Mouse (Mus musculus) CD8-positive naive resting alpha-beta T cell, adult 2 months (primary cell): ENCODE measurements around the gene Atp11c.

Experiments
- DNase-seq, 2 experiments: peaks; one replicate each; pipeline ENCODE4 v3.0.0; 2022; ENCODE audit warnings: low read depth in 2 of 2, low spot score in 2 of 2

Atp11c gene

GRCm38 (mm10) chrX:60592598-60592997 lies at the start of gene Atp11c:
TSS of gene Atp11c (minus strand) at chrX:60592698.
- DNase-seq, result no peak

GRCm38 (mm10) chrX:60609202-60609601 lies 16.7 kb upstream of the Atp11c start:
- DNase-seq, result no peak

- no peak for DNase-seq
Measured at GRCm38 (mm10) chrX:60570539-60570938, 22.0 kb downstream of the Atp11c start.

- DNase-seq, result no peak
Measured at GRCm38 (mm10) chrX:60569047-60569446, 23.5 kb downstream of the Atp11c start.

GRCm38 (mm10) chrX:60555242-60555641 lies 37.3 kb downstream of the Atp11c start:
- no peak for DNase-seq

GRCm38 (mm10) chrX:60547444-60548304 lies 44.8 kb downstream of the Atp11c start:
- DNase-seq, result no peak

GRCm38 (mm10) chrX:60547098-60547443 lies 45.4 kb downstream of the Atp11c start:
- DNase-seq, result no peak

- no peak for DNase-seq
Measured at GRCm38 (mm10) chrX:60545906-60546305, 46.6 kb downstream of the Atp11c start.

GRCm38 (mm10) chrX:60545444-60545843 lies 47.1 kb downstream of the Atp11c start:
- DNase-seq, result no peak

- DNase-seq, result no peak
Measured at GRCm38 (mm10) chrX:60544098-60544497, 48.4 kb downstream of the Atp11c start.

- no peak for DNase-seq
Measured at GRCm38 (mm10) chrX:60542901-60543300, 49.6 kb downstream of the Atp11c start.

GRCm38 (mm10) chrX:60539149-60539548 lies 53.3 kb downstream of the Atp11c start, which contains the start of gene Gm7073:
TSS of gene Gm7073 (minus strand) at chrX:60539249.
- DNase-seq, result no peak

- no peak for DNase-seq
Measured at GRCm38 (mm10) chrX:60503995-60504394, 88.5 kb downstream of the Atp11c start.

- DNase-seq, result no peak
Measured at GRCm38 (mm10) chrX:60497750-60498149, 94.7 kb downstream of the Atp11c start.

- no peak for DNase-seq
Measured at GRCm38 (mm10) chrX:60495308-60495707, 97.2 kb downstream of the Atp11c start.

GRCm38 (mm10) chrX:60463786-60464185 lies 128.7 kb downstream of the Atp11c start:
- DNase-seq, result no peak

- DNase-seq, result no peak
Measured at GRCm38 (mm10) chrX:60414563-60415111, 177.9 kb downstream of the Atp11c start.

GRCm38 (mm10) chrX:60405681-60406080 lies 186.8 kb downstream of the Atp11c start:
- no peak for DNase-seq

- peak; percentile 77 to 86 for DNase-seq
Measured at GRCm38 (mm10) chrX:60404668-60405044, 187.8 kb downstream of the Atp11c start.

GRCm38 (mm10) chrX:60403764-60404667 lies 188.5 kb downstream of the Atp11c start:
- DNase-seq, result peak in 1 of 2 experiments; percentile 20

- DNase-seq, result peak in 1 of 2 experiments; percentile 1
Measured at GRCm38 (mm10) chrX:60403062-60403763, 189.3 kb downstream of the Atp11c start.
